ENCODE assay signal across 8 mouse cellular contexts in genomic region chr17:57264972-57265945, GRCm38 (mm10). TPM values are rescaled to one million over a fixed set of nuclear protein-coding genes. Genes with fewer than 3 reads are reported as not detected.
A peak's percentile ranks its signal among the peaks of the same experiment; 100 is the strongest.
DNase-seq lines count a peak whose midpoint lies in the region; ATAC-seq and TF ChIP-seq lines count a peak whose summit lies in the region.

No protein-coding gene starts in this region.

- DNase-seq in left cerebral cortex, postnatal 4 days, result peak; percentile 56
- DNase-seq in left cerebral cortex, postnatal 14 days (ENCODE audit: low spot score in 2 of 2), result no peak
- DNase-seq in cerebellum, adult 8-10 months, result peak; percentile 64
- DNase-seq in gastrocnemius, adult 2 months, result peak; percentile 91
- peak; percentile 60 for DNase-seq in induced T-regulatory cell, adult 2 months (ENCODE audit: low read depth)
- DNase-seq in liver, embryonic 11.5 days (ENCODE audit: low spot score), result no peak
- peak; percentile 55 for DNase-seq in thymus, postnatal 25 days

- intact Hi-C loops in left cerebral cortex, postnatal 4 days (cut with DNase I), result no loop called here
- intact Hi-C loops in left cerebral cortex, postnatal 14 days (cut with DNase I), result no loop called here
- intact Hi-C loops in gastrocnemius, adult 2 months (cut with DNase I), result no loop called here

- peak overlapping the region; percentile 66 for H3K27ac ChIP-seq in gastrocnemius, adult 2 months
- no peak overlapping the region for H3K27ac ChIP-seq in liver, embryonic 11.5 days (ENCODE audit: low read depth, low read length)
- H3K27ac ChIP-seq in midbrain, embryonic 15.5 days, result no peak overlapping the region

- TF ChIP-seq CTCF in gastrocnemius, adult 2 months (IDR thresholded peaks at IDR 0.05), result peak; percentile 14; the same call in 1 of the 2 replicates

- peaks cover 12% of the 10 kb centered on the region for H3K4me1 ChIP-seq in liver, embryonic 11.5 days (replicated peaks; ENCODE audit: control insufficient read depth, insufficient read depth, low read length)
- no peaks in the 10 kb centered on the region for H3K4me1 ChIP-seq in midbrain, embryonic 15.5 days

- H3K9ac ChIP-seq in liver, embryonic 11.5 days (ENCODE audit: low read depth, low read length), result no peak overlapping the region
- H3K9ac ChIP-seq in midbrain, embryonic 15.5 days, result no peak overlapping the region

- H3K9me3 ChIP-seq in liver, embryonic 11.5 days (ENCODE audit: control insufficient read depth, low read length), result no peaks in the 10 kb centered on the region
- H3K9me3 ChIP-seq in midbrain, embryonic 15.5 days, result no peaks in the 10 kb centered on the region

- H3K4me3 ChIP-seq in gastrocnemius, adult 2 months, result peak overlapping the region; percentile 36
- peak overlapping the region; percentile 12; the same call in 1 of the 2 replicates for H3K4me3 ChIP-seq in liver, embryonic 11.5 days (ENCODE audit: low read depth, low read length)
- H3K4me3 ChIP-seq in midbrain, embryonic 15.5 days, result no peak overlapping the region

- H3K36me3 ChIP-seq in liver, embryonic 11.5 days (ENCODE audit: control insufficient read depth, insufficient read depth, low read length), result peaks cover 9% of the 10 kb centered on the region; the same call in 1 of the 2 replicates
- H3K36me3 ChIP-seq in midbrain, embryonic 15.5 days (replicated peaks), result no peaks in the 10 kb centered on the region

- H3K4me2 ChIP-seq in liver, embryonic 11.5 days, result peak overlapping the region; percentile 38
- no peak overlapping the region for H3K4me2 ChIP-seq in midbrain, embryonic 15.5 days

- no peaks in the 10 kb centered on the region for H3K27me3 ChIP-seq in liver, embryonic 11.5 days (replicated peaks; ENCODE audit: control insufficient read depth, insufficient read depth, low read length)
- H3K27me3 ChIP-seq in midbrain, embryonic 15.5 days (replicated peaks), result no peaks in the 10 kb centered on the region

- 31% methylated on average over 21 of the region's 22 CpGs for WGBS in liver, embryonic 11.5 days
- 29% methylated on average over 21 of the region's 22 CpGs for WGBS in midbrain, embryonic 15.5 days

- ATAC-seq in liver, embryonic 11.5 days (replicated peaks; ENCODE audit: low FRiP score), result peak; percentile 82
- ATAC-seq in midbrain, embryonic 15.5 days (replicated peaks), result peak; percentile 37; the same call in 1 of the 2 replicates

RNA-seq across cellular contexts. Expression of gene Vav1, which starts 13.6 kb away (rescaled TPM):
- total RNA-seq in left cerebral cortex, postnatal 4 days (2021), result 1 to 10 TPM; 2.1 to 2.3 TPM
- 1 to 10 TPM; 4.2 to 5.4 TPM for total RNA-seq in left cerebral cortex, postnatal 14 days (2021)
- total RNA-seq in gastrocnemius, adult 2 months (2021), result under 1 TPM; 0.46 to 0.56 TPM
- polyA plus RNA-seq in liver, embryonic 11.5 days (2014; fragmentation: Nextera tagmentation; extraction: Ambion mirVana), result 18.7 and 20.6 TPM in 2 replicates
- polyA plus RNA-seq in midbrain, embryonic 15.5 days (2015; fragmentation: Nextera tagmentation; extraction: Ambion mirVana), result 1.5 and 1.6 TPM in 2 replicates

RNA-seq across cellular contexts. Expression of gene Trip10, which starts 16.0 kb away (rescaled TPM):
- total RNA-seq in left cerebral cortex, postnatal 4 days (2021), result 1 to 10 TPM; 5.1 to 6.1 TPM
- 1 to 10 TPM; 8.1 to 9.2 TPM for total RNA-seq in left cerebral cortex, postnatal 14 days (2021)
- total RNA-seq in gastrocnemius, adult 2 months (2021), result 100 to 1,000 TPM; 170 to 176 TPM
- 25.5 and 25.9 TPM in 2 replicates for polyA plus RNA-seq in liver, embryonic 11.5 days (2014; fragmentation: Nextera tagmentation; extraction: Ambion mirVana)
- polyA plus RNA-seq in midbrain, embryonic 15.5 days (2015; fragmentation: Nextera tagmentation; extraction: Ambion mirVana), result 9.6 and 10.5 TPM in 2 replicates

RNA-seq across cellular contexts. Expression of gene Gpr108, which starts 17.0 kb away (rescaled TPM):
- 10 to 100 TPM; 11.7 to 12.6 TPM for total RNA-seq in left cerebral cortex, postnatal 4 days (2021)
- 10 to 100 TPM; 18.1 to 19.3 TPM for total RNA-seq in left cerebral cortex, postnatal 14 days (2021)
- 10 to 100 TPM; 24.0 to 24.4 TPM for total RNA-seq in gastrocnemius, adult 2 months (2021)
- polyA plus RNA-seq in liver, embryonic 11.5 days (2014; fragmentation: Nextera tagmentation; extraction: Ambion mirVana), result 26.5 and 30.7 TPM in 2 replicates
- 22.7 and 23.1 TPM in 2 replicates for polyA plus RNA-seq in midbrain, embryonic 15.5 days (2015; fragmentation: Nextera tagmentation; extraction: Ambion mirVana)

RNA-seq across cellular contexts. Expression of gene C3, which starts 37.3 kb away (rescaled TPM):
- total RNA-seq in left cerebral cortex, postnatal 4 days (2021), result 1 to 10 TPM in 1 of 2 experiments, under 1 TPM in 1; 0.46 to 1.2 TPM
- under 1 TPM; 0.46 to 0.53 TPM for total RNA-seq in left cerebral cortex, postnatal 14 days (2021)
- total RNA-seq in gastrocnemius, adult 2 months (2021), result 10 to 100 TPM; 10.3 to 24.5 TPM
- polyA plus RNA-seq in liver, embryonic 11.5 days (2014; fragmentation: Nextera tagmentation; extraction: Ambion mirVana), result 71.7 and 82.8 TPM in 2 replicates
- polyA plus RNA-seq in midbrain, embryonic 15.5 days (2015; fragmentation: Nextera tagmentation; extraction: Ambion mirVana), result 2.2 TPM in 2 replicates

Comparison
In these comparisons a context has a peak if more than half of its experiments do, and no peak if none do; other contexts are left out.
1. DNase-seq: peak in left cerebral cortex, postnatal 4 days (single experiment), cerebellum, adult 8-10 months (single experiment), gastrocnemius, adult 2 months (single experiment), induced T-regulatory cell, adult 2 months (single experiment) and thymus, postnatal 25 days (single experiment); none in left cerebral cortex, postnatal 14 days (0 of 2) and liver, embryonic 11.5 days (single experiment).
2. RNA of gene Trip10, which starts 16.0 kb away (total RNA-seq): 170 to 176 TPM in gastrocnemius, adult 2 months; 8.1 to 9.2 TPM in left cerebral cortex, postnatal 14 days and 5.1 to 6.1 TPM in left cerebral cortex, postnatal 4 days; every median in the first group is over 10 times any median in the second.